Mouse (Mus musculus): ENCODE measurements at regions not wholly inside any gene's neighbourhood (a gene's known extent, or its start where the extent isn't known, plus 50 kb on each side); places are given as distances from the start of the nearest gene placed in this dataset.

DNA sequence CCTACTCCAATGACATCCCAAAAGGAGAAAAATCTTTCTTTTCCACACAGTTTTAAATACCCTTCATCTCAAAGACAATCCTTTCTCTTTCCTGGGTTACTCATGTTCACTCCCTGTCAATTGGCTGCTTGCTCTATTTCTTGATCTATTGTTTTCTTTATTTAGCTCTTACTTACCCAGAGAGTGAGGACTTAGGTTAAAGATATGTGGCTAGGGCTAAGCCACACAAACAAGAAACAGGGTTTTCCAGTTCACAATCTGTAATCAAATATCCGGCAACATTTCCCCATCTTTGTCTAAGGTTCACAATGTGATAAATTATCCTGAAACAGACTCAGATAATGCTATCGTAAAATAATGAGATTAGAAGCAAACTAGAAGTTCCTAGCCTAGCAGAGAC, 563.9 kb downstream of the Brinp3 start:
- no peak for TF ChIP-seq CTCF (IDR thresholded peaks at IDR 0.05)
- TF ChIP-seq EP300 (IDR thresholded peaks at IDR 0.05): no peak
